Mouse (Mus musculus): ENCODE results near the gene Abcg2. TPM values are rescaled to one million over a fixed set of nuclear protein-coding genes. Genes with fewer than 3 reads are reported as not detected.

The Abcg2 gene
- polyA plus RNA-seq, 1 experiment: 15.9 TPM

GRCm38 (mm10) chr6:58606642-58607041 is 22.3 kb downstream of the Abcg2 start:
- H3K4me1 ChIP-seq (ENCODE audit: control insufficient read depth, insufficient read depth, low read length): peaks cover 3% of the 10 kb centered on the region
- no peak overlapping the region for H3K4me3 ChIP-seq (ENCODE audit: insufficient read depth, low read length)
- H3K27ac ChIP-seq (ENCODE audit: insufficient read depth, low read depth, low read length): no peak overlapping the region
- no peak for TF ChIP-seq POLR2A (IDR thresholded peaks at IDR 0.05; ENCODE audit: borderline replicate concordance, low read depth, low read length)
- TF ChIP-seq CTCF (IDR thresholded peaks at IDR 0.05; ENCODE audit: low read depth, low read length): no peak

GRCm38 (mm10) chr6:58608422-58608821 is 24.1 kb downstream of the Abcg2 start:
- H3K27ac ChIP-seq (ENCODE audit: insufficient read depth, low read depth, low read length): no peak overlapping the region
- peaks cover 3% of the 10 kb centered on the region for H3K4me1 ChIP-seq (ENCODE audit: control insufficient read depth, insufficient read depth, low read length)
- no peak overlapping the region for H3K4me3 ChIP-seq (ENCODE audit: insufficient read depth, low read length)
- TF ChIP-seq POLR2A (IDR thresholded peaks at IDR 0.05; ENCODE audit: borderline replicate concordance, low read depth, low read length): no peak
- TF ChIP-seq CTCF (IDR thresholded peaks at IDR 0.05; ENCODE audit: low read depth, low read length): no peak

GRCm38 (mm10) chr6:58609919-58610759 is 25.8 kb downstream of the Abcg2 start:
- H3K27ac ChIP-seq (ENCODE audit: insufficient read depth, low read depth, low read length): no peak overlapping the region
- H3K4me1 ChIP-seq (ENCODE audit: control insufficient read depth, insufficient read depth, low read length): peaks cover 3% of the 10 kb centered on the region
- no peak overlapping the region for H3K4me3 ChIP-seq (ENCODE audit: insufficient read depth, low read length)
- TF ChIP-seq POLR2A (IDR thresholded peaks at IDR 0.05; ENCODE audit: borderline replicate concordance, low read depth, low read length) (no peak), CTCF (IDR thresholded peaks at IDR 0.05; ENCODE audit: low read depth, low read length) (no peak)

GRCm38 (mm10) chr6:58610760-58611654 is 26.7 kb downstream of the Abcg2 start:
- no peak overlapping the region for H3K4me3 ChIP-seq (ENCODE audit: insufficient read depth, low read length)
- H3K27ac ChIP-seq (ENCODE audit: insufficient read depth, low read depth, low read length): no peak overlapping the region
- TF ChIP-seq CTCF (IDR thresholded peaks at IDR 0.05; ENCODE audit: low read depth, low read length): no peak
- no peak for TF ChIP-seq POLR2A (IDR thresholded peaks at IDR 0.05; ENCODE audit: borderline replicate concordance, low read depth, low read length)
- H3K4me1 ChIP-seq (ENCODE audit: control insufficient read depth, insufficient read depth, low read length): peaks cover 3% of the 10 kb centered on the region

GRCm38 (mm10) chr6:58624126-58624525 is 39.8 kb downstream of the Abcg2 start:
- peaks cover 5% of the 10 kb centered on the region; the same call in 1 of the 2 replicates for H3K4me1 ChIP-seq (ENCODE audit: control insufficient read depth, insufficient read depth, low read length)
- H3K27ac ChIP-seq (ENCODE audit: insufficient read depth, low read depth, low read length): no peak overlapping the region
- TF ChIP-seq POLR2A (IDR thresholded peaks at IDR 0.05; ENCODE audit: borderline replicate concordance, low read depth, low read length): no peak
- no peak for TF ChIP-seq CTCF (IDR thresholded peaks at IDR 0.05; ENCODE audit: low read depth, low read length)
- H3K4me3 ChIP-seq (ENCODE audit: insufficient read depth, low read length): no peak overlapping the region

GRCm38 (mm10) chr6:58629238-58629637 is 44.9 kb downstream of the Abcg2 start:
- no peak overlapping the region for H3K4me3 ChIP-seq (ENCODE audit: insufficient read depth, low read length)
- no peaks in the 10 kb centered on the region for H3K4me1 ChIP-seq (ENCODE audit: control insufficient read depth, insufficient read depth, low read length)
- TF ChIP-seq CTCF (IDR thresholded peaks at IDR 0.05; ENCODE audit: low read depth, low read length): no peak
- TF ChIP-seq POLR2A (IDR thresholded peaks at IDR 0.05; ENCODE audit: borderline replicate concordance, low read depth, low read length): no peak
- no peak overlapping the region for H3K27ac ChIP-seq (ENCODE audit: insufficient read depth, low read depth, low read length)

- Histone ChIP-seq H3K4me3 (ENCODE audit: insufficient read depth, low read length) (no peak overlapping the region), H3K4me1 (ENCODE audit: control insufficient read depth, insufficient read depth, low read length) (no peaks in the 10 kb centered on the region), H3K27ac (ENCODE audit: insufficient read depth, low read depth, low read length) (no peak overlapping the region)
- TF ChIP-seq CTCF (IDR thresholded peaks at IDR 0.05; ENCODE audit: low read depth, low read length) (no peak), POLR2A (IDR thresholded peaks at IDR 0.05; ENCODE audit: borderline replicate concordance, low read depth, low read length) (no peak)
These were observed 48.1 kb downstream of the Abcg2 start for GRCm38 (mm10) chr6:58632419-58632818.

GRCm38 (mm10) chr6:58633731-58634130 is 49.4 kb downstream of the Abcg2 start:
- Histone ChIP-seq H3K27ac (ENCODE audit: insufficient read depth, low read depth, low read length) (no peak overlapping the region), H3K4me1 (ENCODE audit: control insufficient read depth, insufficient read depth, low read length) (no peaks in the 10 kb centered on the region), H3K4me3 (ENCODE audit: insufficient read depth, low read length) (no peak overlapping the region)
- no peak for TF ChIP-seq CTCF (IDR thresholded peaks at IDR 0.05; ENCODE audit: low read depth, low read length)
- TF ChIP-seq POLR2A (IDR thresholded peaks at IDR 0.05; ENCODE audit: borderline replicate concordance, low read depth, low read length): no peak

GRCm38 (mm10) chr6:58638566-58638965 is 54.2 kb downstream of the Abcg2 start:
- no peak overlapping the region for H3K4me3 ChIP-seq (ENCODE audit: insufficient read depth, low read length)
- TF ChIP-seq POLR2A (IDR thresholded peaks at IDR 0.05; ENCODE audit: borderline replicate concordance, low read depth, low read length) (no peak), CTCF (IDR thresholded peaks at IDR 0.05; ENCODE audit: low read depth, low read length) (no peak)
- H3K27ac ChIP-seq (ENCODE audit: insufficient read depth, low read depth, low read length): no peak overlapping the region
- peaks cover 7% of the 10 kb centered on the region for H3K4me1 ChIP-seq (ENCODE audit: control insufficient read depth, insufficient read depth, low read length)

Data from bone marrow macrophage, adult 2 months (primary cell).